Mouse (Mus musculus): ENCODE data around the gene Olfr1166. TPM values are rescaled to one million over a fixed set of nuclear protein-coding genes. Genes with fewer than 3 reads are reported as not detected.

The Olfr1166 gene
- polyA plus RNA-seq (2012; rRNA removed): not detected in 2 replicates

DNA sequence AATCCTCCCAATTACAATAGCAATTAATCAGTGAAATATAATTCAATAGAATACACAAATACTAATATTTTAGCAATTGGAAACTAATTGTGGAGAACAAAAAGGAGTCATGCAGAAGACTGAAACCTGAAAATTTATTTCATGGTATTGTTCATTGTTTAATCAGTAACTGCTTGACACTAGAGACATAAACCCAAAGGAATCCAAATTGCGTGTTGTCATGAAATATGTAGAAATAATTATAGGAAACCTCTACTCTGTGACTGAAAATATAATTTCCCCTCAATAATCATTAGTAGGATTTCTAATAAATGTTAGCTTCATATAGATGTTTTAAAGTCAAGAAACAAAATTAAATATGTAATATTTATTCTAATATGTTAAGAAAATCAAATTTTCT, at the start of gene Olfr1166:
Gene Olfr1166 (minus strand): TSS at position 101 of the 400 bp plus-strand sequence.

DNA sequence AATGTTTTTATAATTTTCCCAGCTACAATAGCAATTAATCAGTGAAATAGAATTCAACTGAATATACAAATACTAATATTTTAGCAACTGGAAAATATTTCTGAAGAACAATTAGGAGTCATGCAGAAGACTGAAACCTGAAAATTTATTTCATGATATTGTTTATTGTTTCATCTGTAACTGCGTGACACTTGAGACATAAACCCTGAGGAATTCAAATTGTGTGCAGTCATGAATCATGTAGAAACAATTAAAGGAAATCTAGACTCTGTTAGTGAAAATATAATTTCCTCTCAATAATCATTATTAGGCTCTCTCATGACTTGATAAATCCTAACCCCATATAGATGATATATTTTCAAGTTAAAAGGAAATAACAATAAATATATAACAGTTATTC, 27.0 kb upstream of the Olfr1166 start, which contains the start of gene Olfr1167:
Gene Olfr1167 (minus strand): TSS at position 101 of the 400 bp plus-strand sequence.

DNA sequence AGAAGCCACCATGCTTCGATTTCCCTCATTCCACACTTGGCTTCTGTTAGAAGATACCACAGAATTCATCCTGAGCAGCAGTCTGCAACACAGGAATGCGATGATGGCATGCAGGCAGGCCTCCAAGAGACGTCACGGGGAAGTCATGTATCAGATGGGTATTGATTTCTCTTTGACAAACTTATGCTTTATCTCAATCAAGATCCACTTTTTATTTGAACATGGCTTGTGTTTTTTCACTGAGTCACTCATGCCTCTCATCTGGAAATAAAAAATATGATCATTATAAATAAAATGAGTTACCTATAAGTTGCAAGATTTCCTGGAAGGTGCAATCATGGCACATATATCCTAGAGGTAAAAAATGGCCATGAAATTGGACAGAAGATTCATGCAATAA, 34.2 kb downstream of the Olfr1166 start, which contains the start of gene Olfr1164:
Gene Olfr1164 (minus strand): TSS at position 101 of the 400 bp plus-strand sequence.

Other genes starting within 250 kb of the Olfr1166 start
- not detected in 2 replicates for gene Olfr1153, start 233.3 kb downstream of the Olfr1166 start, polyA plus RNA-seq (2012; rRNA removed)
- not detected in 2 replicates for gene Olfr1154, start 223.1 kb downstream of the Olfr1166 start, polyA plus RNA-seq (2012; rRNA removed)
- gene Olfr1155, start 183.1 kb downstream of the Olfr1166 start, polyA plus RNA-seq (2012; rRNA removed): not detected in 2 replicates
- gene Olfr1156, start 175.2 kb downstream of the Olfr1166 start, polyA plus RNA-seq (2012; rRNA removed): not detected in 2 replicates
- not detected in 2 replicates for gene Olfr1157, start 160.0 kb downstream of the Olfr1166 start, polyA plus RNA-seq (2012; rRNA removed)
- gene Olfr74, start 153.6 kb downstream of the Olfr1166 start, polyA plus RNA-seq (2012; rRNA removed): not detected in 2 replicates
- gene Olfr1158, start 138.2 kb downstream of the Olfr1166 start, polyA plus RNA-seq (2012; rRNA removed): not detected in 2 replicates
- gene Olfr1160, start 120.0 kb downstream of the Olfr1166 start, polyA plus RNA-seq (2012; rRNA removed): not detected in 2 replicates
- not detected in 2 replicates for gene Olfr1161, start 105.5 kb downstream of the Olfr1166 start, polyA plus RNA-seq (2012; rRNA removed)
- gene Olfr73, start 90.6 kb downstream of the Olfr1166 start, polyA plus RNA-seq (2012; rRNA removed): not detected in 2 replicates
- gene Olfr1162, start 77.1 kb downstream of the Olfr1166 start, polyA plus RNA-seq (2012; rRNA removed): not detected in 2 replicates
- gene Olfr1163, start 56.4 kb downstream of the Olfr1166 start, polyA plus RNA-seq (2012; rRNA removed): not detected in 2 replicates
- not detected in 2 replicates for gene Olfr1164, start 34.3 kb downstream of the Olfr1166 start, polyA plus RNA-seq (2012; rRNA removed)
- gene Olfr1167, start 26.9 kb upstream of the Olfr1166 start, polyA plus RNA-seq (2012; rRNA removed): not detected in 2 replicates
- gene Olfr1168, start 53.6 kb upstream of the Olfr1166 start, polyA plus RNA-seq (2012; rRNA removed): not detected in 2 replicates
- gene Olfr1170, start 100.1 kb upstream of the Olfr1166 start, polyA plus RNA-seq (2012; rRNA removed): not detected in 2 replicates
- not detected in 2 replicates for gene Olfr1173, start 151.6 kb upstream of the Olfr1166 start, polyA plus RNA-seq (2012; rRNA removed)
- gene Olfr1174-ps, start 186.9 kb upstream of the Olfr1166 start, polyA plus RNA-seq (2012; rRNA removed): not detected in 2 replicates
- not detected in 2 replicates for gene Olfr1175-ps, start 198.9 kb upstream of the Olfr1166 start, polyA plus RNA-seq (2012; rRNA removed)
- not detected in 2 replicates for gene Olfr1176, start 208.4 kb upstream of the Olfr1166 start, polyA plus RNA-seq (2012; rRNA removed)
- not detected in 2 replicates for gene Olfr1177-ps, start 218.2 kb upstream of the Olfr1166 start, polyA plus RNA-seq (2012; rRNA removed)

Data from central nervous system, embryonic 11.5 days (tissue).